Mouse (Mus musculus) liver, embryonic 12.5 days (tissue): ENCODE measurements around the gene Pdzd9. TPM values are rescaled to one million over a fixed set of nuclear protein-coding genes. Genes with fewer than 3 reads are reported as not detected.
"Not testable (repeated sequence)": the region's sequence is repeated elsewhere in the genome, so short reads cannot be mapped to it uniquely, and the experiment has no call there.

ENCODE experiments used
- ATAC-seq: fragments of 200-750 bp; cut with Nextera tagmentation; 2 replicates; pipeline ENCODE4 v1.8.0; 2017; ENCODE audit warnings: moderate number of reproducible peaks, mild to moderate bottlenecking, moderate library complexity
- H3K27ac ChIP-seq: fragments of 300-500 bp; sonication (generic); 2 replicates; pipeline ENCODE4 v1.5.1; 2016; ENCODE audit warnings: mild to moderate bottlenecking
- H3K27me3 ChIP-seq: fragments of 300-500 bp; sonication (generic); replicated peaks from 2 replicates; pipeline ENCODE4 v1.6.1; 2016; ENCODE audit warnings: mild to moderate bottlenecking, moderate library complexity
- H3K36me3 ChIP-seq: fragments of 300-500 bp; sonication (generic); 2 replicates; pipeline ENCODE4 v1.6.1; 2016; ENCODE audit warnings: mild to moderate bottlenecking, moderate library complexity
- H3K4me1 ChIP-seq: fragments of 300-500 bp; sonication (generic); 2 replicates; pipeline ENCODE4 v1.6.1; 2016
- H3K4me2 ChIP-seq: fragments of 300-500 bp; sonication (generic); 2 replicates; pipeline ENCODE4 v1.6.1; 2016; ENCODE audit warnings: mild to moderate bottlenecking, moderate library complexity
- H3K4me3 ChIP-seq: fragments of 300-500 bp; sonication (generic); 2 replicates; pipeline ENCODE4 v1.5.1; 2016; ENCODE audit warnings: mild to moderate bottlenecking, moderate library complexity
- H3K9ac ChIP-seq: fragments of 300-500 bp; sonication (generic); 2 replicates; pipeline ENCODE4 v1.6.1; 2016; ENCODE audit warnings: mild to moderate bottlenecking, moderate library complexity
- H3K9me3 ChIP-seq: fragments of 300-500 bp; sonication (generic); replicated peaks from 2 replicates; pipeline ENCODE4 v1.6.1; 2016; ENCODE audit warnings: mild to moderate bottlenecking, moderate library complexity
- WGBS: fragments of 180-500 bp; shearing (Covaris S2); methylation state at CpG from one replicate; pipeline ENCODE4 v1.1.7; 2016; ENCODE audit not compliant: insufficient replicate concordance; 5-methylcytosine and 5-hydroxymethylcytosine counted together
- polyA plus RNA-seq: library from polyadenylated mRNA; unstranded; fragments of >200 nt; fragmentation: Nextera tagmentation; extraction: Ambion mirVana; gene quantifications from 2 replicates; pipeline ENCODE4 v1.2.1, GENCODE M21; 2016

The Pdzd9 gene
- 0.13 and 0.17 TPM in 2 replicates for polyA plus RNA-seq

DNA sequence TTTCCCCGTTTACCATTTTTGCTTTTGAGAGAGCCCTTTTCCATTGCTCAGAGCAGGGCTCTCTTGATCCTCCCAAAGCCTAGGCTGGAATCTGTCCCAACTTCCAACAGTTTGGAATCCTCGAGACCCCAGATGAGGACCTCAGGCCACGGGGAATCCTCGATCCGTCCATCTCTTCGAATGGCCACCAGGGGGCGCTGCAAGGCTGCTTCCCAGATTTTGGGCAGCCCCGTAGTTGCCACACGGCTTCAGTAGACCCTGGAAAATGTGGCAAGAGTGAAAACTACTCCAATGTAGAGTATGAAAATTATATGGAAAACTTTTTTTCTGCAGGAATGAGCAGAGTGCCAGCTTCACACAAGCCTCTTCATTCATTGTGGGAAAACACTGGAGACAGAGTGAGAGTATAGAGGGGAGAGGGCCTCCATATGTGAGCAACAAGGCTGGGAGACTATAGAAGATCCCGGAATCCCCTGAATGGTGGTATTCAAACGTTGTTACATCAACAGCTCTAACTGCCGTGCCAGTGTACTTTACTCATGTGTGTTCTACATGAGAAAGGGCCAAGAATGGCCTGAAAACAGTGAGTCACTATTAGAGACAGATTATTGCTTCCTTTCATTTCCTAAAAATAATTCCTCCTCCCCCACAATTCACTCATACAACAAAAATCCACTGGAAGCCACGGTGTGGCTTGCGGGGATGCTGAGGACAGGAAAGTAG is at the start of gene Pdzd9:
Gene Pdzd9 (minus strand): TSS at position 191 of the 723 bp plus-strand sequence.
- Histone ChIP-seq H3K36me3 (no peaks in the 10 kb centered on the region), H3K9ac (no peak within 1 kb of the TSS), H3K27ac (no peak within 1 kb of the TSS), H3K27me3 (no peaks in the 10 kb centered on the region; the same call in 1 of the 2 replicates), H3K4me2 (no peak within 1 kb of the TSS), H3K9me3 (no peaks in the 10 kb centered on the region), H3K4me1 (no peaks in the 10 kb centered on the region), H3K4me3 (no peak within 1 kb of the TSS)
- peak; percentile 54; the same call in 1 of the 2 replicates for ATAC-seq
- 19% methylated on average over 14 of the region's 14 CpGs for WGBS

DNA sequence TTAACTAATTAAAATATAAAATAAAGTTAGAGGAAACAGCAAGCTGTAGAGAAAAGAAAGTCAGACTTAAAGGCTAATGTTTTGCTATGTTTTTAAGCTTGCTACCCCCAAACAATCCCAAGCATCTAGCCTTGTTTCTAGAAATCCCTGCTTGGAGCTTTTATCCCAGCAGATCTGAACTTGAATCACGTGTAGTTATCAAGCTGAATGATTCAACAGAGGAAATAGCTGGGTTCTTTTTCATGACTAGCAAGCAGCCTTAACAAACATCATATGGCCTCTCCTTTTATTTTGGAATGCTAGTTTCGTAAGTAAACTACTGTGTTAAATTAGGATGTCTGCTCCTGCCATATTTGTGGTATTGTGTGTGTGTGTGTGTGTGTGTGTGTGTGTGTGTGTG is 47.1 kb upstream of the Pdzd9 start:
- WGBS, result 69% methylated on average over 2 of the region's 2 CpGs

DNA sequence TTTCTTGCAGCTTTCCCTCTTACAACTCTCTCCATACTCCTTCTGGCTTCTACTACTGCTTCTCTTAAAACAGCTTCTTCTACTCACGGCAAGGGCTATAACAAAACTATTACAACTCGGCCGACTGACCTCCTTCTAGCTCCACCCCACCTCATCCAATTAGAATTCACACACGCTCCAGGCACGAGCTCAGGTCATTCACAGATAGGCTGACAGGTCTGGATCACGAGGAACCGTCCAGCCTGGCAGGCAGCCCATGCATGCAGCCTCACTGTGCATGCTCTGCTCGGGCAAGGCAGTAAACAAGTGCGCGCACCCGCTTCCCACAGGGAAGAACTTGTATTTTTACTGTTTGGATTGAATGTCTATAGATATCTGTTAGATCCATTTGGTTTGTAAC is 43.8 kb upstream of the Pdzd9 start:
- not testable (repeated sequence) for H3K4me3 ChIP-seq, H3K4me1 ChIP-seq, ATAC-seq, H3K27me3 ChIP-seq, H3K4me2 ChIP-seq, H3K36me3 ChIP-seq, H3K9me3 ChIP-seq, H3K9ac ChIP-seq, H3K27ac ChIP-seq
- WGBS, result 85% methylated on average over 11 of the region's 11 CpGs

More for the DNA sequence above, 47.1 kb upstream of the Pdzd9 start:
- H3K9ac ChIP-seq, result no peak overlapping the region
- no peaks in the 10 kb centered on the region for H3K9me3 ChIP-seq
- H3K36me3 ChIP-seq, result peaks cover 13% of the 10 kb centered on the region; the same call in 1 of the 2 replicates
- H3K4me1 ChIP-seq, result peaks cover 4% of the 10 kb centered on the region
- H3K27ac ChIP-seq, result no peak overlapping the region
- H3K4me3 ChIP-seq, result no peak overlapping the region
- no peak for ATAC-seq
- H3K4me2 ChIP-seq, result no peak overlapping the region
- H3K27me3 ChIP-seq, result no peaks in the 10 kb centered on the region

DNA sequence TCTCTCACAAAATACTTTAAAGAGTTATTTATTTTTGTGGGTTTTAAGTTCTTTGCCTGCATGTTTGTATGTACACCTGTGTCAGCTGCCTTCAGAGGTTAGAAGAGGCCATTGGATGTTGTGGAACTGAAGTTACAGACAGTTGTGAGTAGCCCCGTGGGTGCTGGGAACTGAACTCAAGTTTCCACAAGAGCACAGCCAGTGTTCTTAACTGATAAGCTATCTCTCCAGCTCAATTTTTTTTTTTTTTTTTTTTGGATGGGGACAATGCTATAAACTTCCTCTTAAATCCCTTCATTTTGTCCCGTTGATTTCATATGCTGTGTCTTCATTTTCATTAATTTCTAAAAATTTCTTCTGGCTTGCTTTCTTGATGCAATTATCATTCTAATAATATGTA is 43.1 kb upstream of the Pdzd9 start:
- no peaks in the 10 kb centered on the region for H3K27me3 ChIP-seq
- peaks cover 6% of the 10 kb centered on the region; the same call in 1 of the 2 replicates for H3K36me3 ChIP-seq
- peaks cover 5% of the 10 kb centered on the region for H3K4me1 ChIP-seq
- ATAC-seq, result no peak
- H3K4me2 ChIP-seq, result no peak overlapping the region
- H3K9ac ChIP-seq, result no peak overlapping the region
- H3K4me3 ChIP-seq, result no peak overlapping the region
- H3K27ac ChIP-seq, result no peak overlapping the region
- 45% methylated on average over 2 of the region's 2 CpGs for WGBS
- H3K9me3 ChIP-seq, result no peaks in the 10 kb centered on the region

DNA sequence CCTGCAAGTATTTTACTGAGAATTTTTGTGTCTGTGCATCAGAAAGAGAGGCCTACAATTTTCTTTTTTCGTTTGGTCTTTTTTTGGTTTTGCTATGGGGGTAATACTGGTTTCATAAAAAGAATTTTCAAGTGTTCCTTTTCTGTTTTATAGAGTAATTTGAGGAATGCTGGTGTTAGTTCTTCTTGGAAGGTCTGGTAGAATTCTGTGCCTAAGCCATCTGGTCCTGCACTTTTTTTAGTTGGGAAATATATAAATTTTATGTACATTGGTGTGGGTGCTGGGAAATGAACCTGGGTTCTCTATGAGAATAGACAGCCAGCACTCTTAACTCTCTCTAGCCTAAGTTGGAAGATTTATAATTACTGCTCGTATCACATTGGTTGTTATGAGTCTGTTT is 41.9 kb upstream of the Pdzd9 start:
- H3K4me1 ChIP-seq, result peaks cover 9% of the 10 kb centered on the region
- H3K36me3 ChIP-seq, result peaks cover 6% of the 10 kb centered on the region; the same call in 1 of the 2 replicates
- no peak overlapping the region for H3K27ac ChIP-seq
- H3K9me3 ChIP-seq, result no peaks in the 10 kb centered on the region
- H3K27me3 ChIP-seq, result no peaks in the 10 kb centered on the region
- no peak for ATAC-seq
- 85% methylated on average over 2 of the region's 2 CpGs for WGBS
- no peak overlapping the region for H3K4me3 ChIP-seq
- H3K4me2 ChIP-seq, result no peak overlapping the region
- H3K9ac ChIP-seq, result no peak overlapping the region

DNA sequence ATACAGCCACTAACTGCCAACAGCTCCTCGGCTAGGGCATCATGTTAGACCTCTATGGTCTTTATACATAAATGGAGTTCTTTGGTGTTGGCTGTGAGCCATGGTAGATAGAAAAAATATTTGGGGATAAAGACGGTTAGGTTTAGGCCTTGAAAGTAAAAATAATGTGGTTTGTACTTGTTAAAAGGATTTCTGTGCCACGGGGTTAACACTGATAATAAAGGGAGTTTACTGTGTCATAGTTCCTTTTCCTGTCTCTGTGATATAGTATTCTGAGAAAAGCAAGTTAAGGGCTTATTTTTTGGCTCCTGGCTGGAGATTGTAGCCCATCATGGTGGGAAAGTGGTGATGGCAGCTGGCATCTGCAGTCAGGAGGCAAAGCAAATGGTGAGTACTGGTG is 33.7 kb upstream of the Pdzd9 start:
- H3K27ac ChIP-seq, result no peak overlapping the region
- 30% methylated on average over 3 of the region's 3 CpGs for WGBS
- H3K9ac ChIP-seq, result no peak overlapping the region
- no peak overlapping the region for H3K4me3 ChIP-seq
- no peak for ATAC-seq
- H3K27me3 ChIP-seq, result no peaks in the 10 kb centered on the region
- peaks cover 31% of the 10 kb centered on the region for H3K4me1 ChIP-seq
- H3K9me3 ChIP-seq, result no peaks in the 10 kb centered on the region
- H3K36me3 ChIP-seq, result no peaks in the 10 kb centered on the region
- no peak overlapping the region for H3K4me2 ChIP-seq

DNA sequence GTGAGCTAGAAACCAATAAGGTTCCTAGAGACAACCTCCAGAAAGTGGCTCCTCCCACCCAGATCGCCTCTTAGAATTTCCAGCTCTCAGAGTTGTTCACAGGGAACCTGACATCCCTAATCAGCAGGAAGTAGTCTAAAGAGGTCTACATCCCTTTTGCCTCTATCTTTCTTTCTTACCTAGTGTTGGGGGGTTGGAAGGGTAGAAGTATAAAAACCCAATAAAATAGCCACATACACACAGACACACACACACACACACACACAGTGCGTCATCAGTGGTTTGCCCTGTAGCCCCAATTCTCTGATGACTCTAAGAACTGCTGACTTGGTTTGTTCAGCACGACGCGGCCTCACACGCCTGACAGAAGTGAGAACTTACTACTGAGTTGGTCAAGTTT is 29.4 kb upstream of the Pdzd9 start:
- Histone ChIP-seq H3K9me3 (no peaks in the 10 kb centered on the region), H3K4me2 (no peak overlapping the region), H3K27ac (no peak overlapping the region), H3K4me1 (peaks cover 52% of the 10 kb centered on the region), H3K9ac (no peak overlapping the region), H3K27me3 (no peaks in the 10 kb centered on the region), H3K36me3 (peaks cover 5% of the 10 kb centered on the region; the same call in 1 of the 2 replicates), H3K4me3 (no peak overlapping the region)
- WGBS, result 76% methylated on average over 6 of the region's 6 CpGs
- no peak for ATAC-seq

DNA sequence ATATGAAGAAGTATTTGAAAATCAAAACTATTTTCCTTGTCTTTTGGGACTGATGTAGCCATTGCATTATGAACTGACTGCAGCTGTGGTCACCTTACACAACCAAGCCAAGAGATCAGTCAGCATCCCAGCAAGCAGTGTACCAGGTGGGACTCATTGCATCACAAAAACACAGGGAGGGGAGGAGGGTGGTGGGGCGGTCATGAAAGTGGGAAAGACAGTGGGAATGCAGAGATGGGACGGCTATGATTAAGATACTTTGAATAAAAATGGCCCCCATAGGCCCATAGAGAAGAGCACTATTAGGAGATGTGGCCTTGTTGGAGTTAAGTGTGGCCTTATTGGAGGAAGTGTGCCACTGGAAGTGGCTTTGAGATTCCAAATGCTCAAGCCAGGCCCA is 26.2 kb upstream of the Pdzd9 start:
- no peak overlapping the region for H3K27ac ChIP-seq
- no peaks in the 10 kb centered on the region for H3K9me3 ChIP-seq
- WGBS, result 91% methylated on average over 2 of the region's 2 CpGs
- no peak overlapping the region for H3K9ac ChIP-seq
- H3K4me3 ChIP-seq, result no peak overlapping the region
- H3K4me2 ChIP-seq, result no peak overlapping the region
- H3K27me3 ChIP-seq, result no peaks in the 10 kb centered on the region
- ATAC-seq, result 0 out of 2 replicates have a peak, but pooled peaks have one; percentile 18
- peaks cover 16% of the 10 kb centered on the region for H3K36me3 ChIP-seq
- peaks cover 45% of the 10 kb centered on the region for H3K4me1 ChIP-seq

DNA sequence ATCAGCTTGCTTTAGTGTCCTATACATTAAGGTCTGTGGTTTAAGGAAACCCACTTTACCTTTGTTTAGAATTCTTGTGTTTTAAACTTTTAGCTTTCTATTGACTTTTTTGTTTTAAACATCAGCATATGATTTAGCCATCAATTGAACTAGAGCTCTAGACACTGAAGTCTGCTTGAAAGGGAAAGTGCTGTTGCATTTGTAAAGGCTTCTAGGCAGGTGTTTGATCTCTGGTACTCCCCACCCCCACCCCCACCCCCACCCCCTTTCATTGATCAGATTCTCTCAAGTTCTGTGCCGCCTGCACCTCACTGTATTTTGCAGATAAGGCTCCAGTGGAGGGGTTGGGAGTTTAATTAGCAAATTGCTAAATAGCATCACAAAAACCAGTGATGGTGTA is 25.5 kb upstream of the Pdzd9 start:
- H3K4me3 ChIP-seq, result no peak overlapping the region
- H3K9ac ChIP-seq, result no peak overlapping the region
- peak; percentile 47; the same call in 1 of the 2 replicates for ATAC-seq
- peaks cover 44% of the 10 kb centered on the region for H3K4me1 ChIP-seq
- 13% methylated on average over 1 of the region's 1 CpGs for WGBS
- H3K9me3 ChIP-seq, result no peaks in the 10 kb centered on the region
- H3K27ac ChIP-seq, result no peak overlapping the region
- H3K36me3 ChIP-seq, result peaks cover 22% of the 10 kb centered on the region
- H3K4me2 ChIP-seq, result 0 out of 2 replicates have a peak overlapping the region, but pooled peaks have one; percentile 10
- H3K27me3 ChIP-seq, result no peaks in the 10 kb centered on the region

DNA sequence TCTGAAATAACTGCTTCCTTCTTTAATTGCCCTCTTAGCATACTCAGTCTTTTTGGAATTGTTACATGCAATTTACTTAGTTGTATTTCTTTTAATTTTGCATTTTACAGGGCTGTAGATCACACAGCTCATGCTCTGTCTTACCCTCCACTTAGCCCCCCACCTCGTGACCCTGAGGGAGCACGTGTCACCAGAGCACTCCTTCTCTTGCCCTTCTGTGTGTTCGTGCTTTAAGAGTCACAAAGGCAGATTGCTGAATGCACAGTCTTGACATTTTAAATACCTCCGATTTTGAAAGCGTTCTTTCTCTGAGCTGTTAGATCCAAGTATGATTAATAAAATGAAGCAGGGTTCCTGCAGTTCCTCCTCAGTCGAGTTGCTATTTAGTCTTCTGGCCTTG is 25.1 kb upstream of the Pdzd9 start:
- H3K4me2 ChIP-seq, result no peak overlapping the region
- H3K4me3 ChIP-seq, result no peak overlapping the region
- WGBS, result 60% methylated on average over 6 of the region's 6 CpGs
- H3K27me3 ChIP-seq, result no peaks in the 10 kb centered on the region
- no peaks in the 10 kb centered on the region for H3K9me3 ChIP-seq
- H3K9ac ChIP-seq, result no peak overlapping the region
- H3K36me3 ChIP-seq, result peaks cover 26% of the 10 kb centered on the region
- ATAC-seq, result no peak
- H3K4me1 ChIP-seq, result peaks cover 41% of the 10 kb centered on the region
- H3K27ac ChIP-seq, result no peak overlapping the region

DNA sequence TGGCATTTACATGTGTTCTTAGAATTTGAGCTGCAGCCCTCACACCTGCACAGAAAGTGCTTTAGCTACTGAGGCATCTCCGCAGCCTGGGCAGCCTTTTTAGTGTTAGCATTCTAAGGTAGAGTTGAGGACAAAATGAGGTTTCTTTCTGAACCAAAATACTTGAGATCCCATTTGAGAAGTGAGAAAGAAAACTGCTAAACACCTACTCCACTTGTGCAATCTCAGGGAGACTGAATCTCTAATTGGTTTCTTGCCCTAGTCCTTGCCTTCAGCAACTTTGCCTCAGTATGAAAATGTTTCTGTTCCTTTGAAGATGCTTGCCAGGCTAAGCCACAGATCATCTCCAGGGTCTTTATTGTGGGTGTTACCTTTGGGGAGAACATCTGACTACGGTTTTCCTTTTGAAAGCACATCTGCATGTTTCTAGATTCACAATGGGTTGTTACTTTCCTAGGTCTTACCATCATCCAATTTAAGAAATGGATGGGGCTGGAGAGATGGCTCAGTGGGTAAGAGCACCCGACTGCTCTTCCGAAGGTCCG is 23.8 kb upstream of the Pdzd9 start:
- Histone ChIP-seq H3K4me3 (no peak overlapping the region), H3K27me3 (no peaks in the 10 kb centered on the region), H3K9ac (no peak overlapping the region), H3K4me1 (peaks cover 33% of the 10 kb centered on the region), H3K4me2 (no peak overlapping the region), H3K27ac (no peak overlapping the region), H3K36me3 (peaks cover 26% of the 10 kb centered on the region), H3K9me3 (no peaks in the 10 kb centered on the region)
- ATAC-seq, result no peak
- 89% methylated on average over 5 of the region's 5 CpGs for WGBS

DNA sequence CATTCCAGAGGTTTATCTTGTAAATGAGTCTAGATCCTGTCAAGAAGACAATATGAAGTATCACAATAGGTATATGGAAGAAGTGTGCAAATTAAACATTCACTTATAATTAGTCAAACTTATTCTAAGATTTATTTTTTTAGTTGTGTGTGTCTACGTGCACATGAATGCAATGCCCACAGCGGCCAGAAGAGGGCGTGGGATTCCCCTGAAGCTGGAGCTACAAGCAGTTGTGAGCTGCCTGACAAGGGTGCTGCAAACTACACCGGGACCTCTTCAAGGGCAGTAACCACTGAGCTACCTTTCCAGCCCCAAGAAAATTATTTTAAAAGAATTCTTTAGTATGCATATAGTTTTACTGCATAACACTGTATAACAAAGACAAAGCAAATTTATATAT is 20.5 kb upstream of the Pdzd9 start:
- no peaks in the 10 kb centered on the region for H3K27me3 ChIP-seq
- 62% methylated on average over 4 of the region's 4 CpGs for WGBS

More for the DNA sequence above, 20.5 kb upstream of the Pdzd9 start:
- Histone ChIP-seq H3K4me3 (no peak overlapping the region), H3K9me3 (no peaks in the 10 kb centered on the region), H3K4me2 (no peak overlapping the region), H3K27ac (no peak overlapping the region), H3K9ac (no peak overlapping the region), H3K36me3 (peaks cover 21% of the 10 kb centered on the region), H3K4me1 (peaks cover 20% of the 10 kb centered on the region)
- no peak for ATAC-seq
